Mouse (Mus musculus) gastrocnemius, postnatal 25 days (tissue): ENCODE results near the gene Ppp3ca. TPM values are rescaled to one million over a fixed set of nuclear protein-coding genes. Genes with fewer than 3 reads are reported as not detected.
A peak's percentile ranks its signal among the peaks of the same experiment; 100 is the strongest.

ENCODE experiments used
- DNase-seq: peaks from one replicate; pipeline ENCODE4 v3.0.0; 2022
- total RNA-seq, 2 experiments: library from RNA; stranded (reverse); gene quantifications; 1 replicate in 1 of 2; 2 replicates in 1 of 2; pipeline ENCODE4 v1.2.3; 2021

Gene Ppp3ca
- total RNA-seq, 2 experiments from 2014 or later, result 130 to 149 TPM

- no peak for DNase-seq
Measured at GRCm38 (mm10) chr3:136722493-136722892, 52.6 kb downstream of the Ppp3ca start.

GRCm38 (mm10) chr3:136725311-136726156 is 55.6 kb downstream of the Ppp3ca start:
- peak; percentile 84 for DNase-seq

- DNase-seq, result no peak
Measured at GRCm38 (mm10) chr3:136727877-136728276, 58.0 kb downstream of the Ppp3ca start.

- DNase-seq, result no peak
Measured at GRCm38 (mm10) chr3:136729978-136730377, 60.1 kb downstream of the Ppp3ca start.

GRCm38 (mm10) chr3:136731579-136731978 is 61.7 kb downstream of the Ppp3ca start:
- no peak for DNase-seq

GRCm38 (mm10) chr3:136736021-136736420 is 66.1 kb downstream of the Ppp3ca start:
- DNase-seq, result no peak

- no peak for DNase-seq
Measured at GRCm38 (mm10) chr3:136736773-136737298, 66.9 kb downstream of the Ppp3ca start.

GRCm38 (mm10) chr3:136738474-136738873 is 68.5 kb downstream of the Ppp3ca start:
- no peak for DNase-seq

GRCm38 (mm10) chr3:136738914-136739313 is 69.0 kb downstream of the Ppp3ca start:
- DNase-seq, result no peak

- DNase-seq, result no peak
Measured at GRCm38 (mm10) chr3:136741659-136742058, 71.7 kb downstream of the Ppp3ca start.

GRCm38 (mm10) chr3:136742258-136743057 is 72.5 kb downstream of the Ppp3ca start:
- no peak for DNase-seq

- DNase-seq, result no peak
Measured at GRCm38 (mm10) chr3:136744295-136744897, 74.5 kb downstream of the Ppp3ca start.

- no peak for DNase-seq
Measured at GRCm38 (mm10) chr3:136745456-136745855, 75.5 kb downstream of the Ppp3ca start.

- DNase-seq, result no peak
Measured at GRCm38 (mm10) chr3:136748761-136749476, 79.0 kb downstream of the Ppp3ca start.

- DNase-seq, result no peak
Measured at GRCm38 (mm10) chr3:136749477-136749797, 79.5 kb downstream of the Ppp3ca start.

- no peak for DNase-seq
Measured at GRCm38 (mm10) chr3:136749951-136750350, 80.0 kb downstream of the Ppp3ca start.

- DNase-seq, result no peak
Measured at GRCm38 (mm10) chr3:136752126-136752716, 82.3 kb downstream of the Ppp3ca start.

GRCm38 (mm10) chr3:136756137-136756536 is 86.2 kb downstream of the Ppp3ca start:
- DNase-seq, result no peak

- DNase-seq, result no peak
Measured at GRCm38 (mm10) chr3:136759446-136759845, 89.5 kb downstream of the Ppp3ca start.

- DNase-seq, result no peak
Measured at GRCm38 (mm10) chr3:136761292-136761978, 91.5 kb downstream of the Ppp3ca start.

GRCm38 (mm10) chr3:136761979-136762341 is 92.0 kb downstream of the Ppp3ca start:
- no peak for DNase-seq
